Mouse (Mus musculus) spleen, adult 2 months (tissue): ENCODE measurements around the gene Tmem164. TPM values are rescaled to one million over a fixed set of nuclear protein-coding genes. Genes with fewer than 3 reads are reported as not detected.

Source experiments
- DNase-seq, 2 experiments: peaks; one replicate each; pipeline versions ENCODE4 v3.0.0 to v3.0.0-alpha.2; 2012 to 2021; ENCODE audit warnings: low spot score in 2 of 2, low read depth in 1 of 2
- H3K27ac ChIP-seq: fragments of 200-500 bp; 2 replicates; pipeline ENCODE4 v1.5.1; 2012; ENCODE audit warnings: low read length, inconsistent platforms; ENCODE audit not compliant: insufficient read depth
- H3K27me3 ChIP-seq: fragments of 200-500 bp; 2 replicates; pipeline ENCODE4 v1.6.1; 2012; ENCODE audit warnings: mild to moderate bottlenecking, moderate library complexity, low read length, inconsistent platforms; ENCODE audit not compliant: control insufficient read depth, insufficient read depth
- H3K36me3 ChIP-seq: fragments of 200-500 bp; 2 replicates; pipeline ENCODE4 v1.6.1; 2012; ENCODE audit warnings: mild to moderate bottlenecking, low read length, inconsistent platforms; ENCODE audit not compliant: control insufficient read depth, insufficient read depth
- H3K4me1 ChIP-seq: fragments of 200-500 bp; 2 replicates; pipeline ENCODE4 v1.6.1; 2011; ENCODE audit warnings: inconsistent platforms; ENCODE audit not compliant: control insufficient read depth, insufficient read depth, insufficient read length
- H3K4me3 ChIP-seq: fragments of 200-500 bp; 2 replicates; pipeline ENCODE4 v1.5.1; 2011; ENCODE audit warnings: mild to moderate bottlenecking, inconsistent platforms; ENCODE audit not compliant: insufficient read depth, insufficient read length; ENCODE audit errors: extremely low read depth
- CTCF ChIP-seq: fragments of 200-500 bp; IDR thresholded peaks from 2 replicates; pipeline ENCODE4 v1.5.1; 2011; ENCODE audit warnings: mild to moderate bottlenecking, inconsistent platforms; ENCODE audit not compliant: insufficient read depth, insufficient read length, insufficient replicate concordance; ENCODE audit errors: extremely low read depth
- POLR2A ChIP-seq: fragments of 200-500 bp; IDR thresholded peaks from 2 replicates; pipeline ENCODE4 v1.6.1; 2011; ENCODE audit warnings: low read depth, low read length, inconsistent platforms
- WGBS: fragments of 180-500 bp; shearing (Covaris S2); methylation state at CpG from one replicate; pipeline ENCODE4 v1.1.7; 2018; 5-methylcytosine and 5-hydroxymethylcytosine counted together
- polyA plus RNA-seq: library from polyadenylated mRNA; depleted of rRNA; stranded (reverse); fragments of >200 nt; gene quantifications from 2 replicates; pipeline ENCODE4 v1.2.3, GENCODE M21; 2012

Tmem164 gene
- polyA plus RNA-seq, 1 experiment = 13.4 TPM

GRCm38 (mm10) chrX:142721897-142722296, 40.7 kb downstream of the Tmem164 start:
- no peak overlapping the region for H3K4me3 ChIP-seq
- WGBS = 95% methylated on average over 3 of the region's 3 CpGs
- DNase-seq = no peak
- TF ChIP-seq POLR2A (no peak), CTCF (no peak)
- no peak overlapping the region for H3K27ac ChIP-seq
- no peaks in the 10 kb centered on the region for H3K27me3 ChIP-seq
- H3K4me1 ChIP-seq = no peaks in the 10 kb centered on the region
- no peaks in the 10 kb centered on the region for H3K36me3 ChIP-seq

- H3K4me1 ChIP-seq = no peaks in the 10 kb centered on the region
- no peak overlapping the region for H3K27ac ChIP-seq
- no peaks in the 10 kb centered on the region for H3K27me3 ChIP-seq
- WGBS = 85% methylated on average over 2 of the region's 2 CpGs
- no peak overlapping the region for H3K4me3 ChIP-seq
- TF ChIP-seq POLR2A (no peak), CTCF (no peak)
- no peak for DNase-seq
- no peaks in the 10 kb centered on the region for H3K36me3 ChIP-seq
These were observed 43.0 kb downstream of the Tmem164 start for GRCm38 (mm10) chrX:142724203-142724602.

- H3K4me3 ChIP-seq = no peak overlapping the region
- no peaks in the 10 kb centered on the region for H3K36me3 ChIP-seq
- no peak for DNase-seq
- no peak for TF ChIP-seq POLR2A
- no peak for TF ChIP-seq CTCF
- H3K27me3 ChIP-seq = no peaks in the 10 kb centered on the region
- 82% methylated on average over 2 of the region's 2 CpGs for WGBS
- H3K4me1 ChIP-seq = no peaks in the 10 kb centered on the region
- no peak overlapping the region for H3K27ac ChIP-seq
These were observed 44.4 kb downstream of the Tmem164 start for GRCm38 (mm10) chrX:142725571-142725970.

GRCm38 (mm10) chrX:142726311-142726710, 45.1 kb downstream of the Tmem164 start:
- H3K27me3 ChIP-seq = no peaks in the 10 kb centered on the region
- no peak for DNase-seq
- no peaks in the 10 kb centered on the region for H3K4me1 ChIP-seq
- 88% methylated on average over 2 of the region's 2 CpGs for WGBS
- TF ChIP-seq CTCF (no peak), POLR2A (no peak)
- no peaks in the 10 kb centered on the region for H3K36me3 ChIP-seq
- H3K27ac ChIP-seq = no peak overlapping the region
- no peak overlapping the region for H3K4me3 ChIP-seq

- Histone ChIP-seq H3K4me1 (no peaks in the 10 kb centered on the region), H3K27me3 (no peaks in the 10 kb centered on the region), H3K27ac (no peak overlapping the region), H3K36me3 (no peaks in the 10 kb centered on the region), H3K4me3 (no peak overlapping the region)
- 90% methylated on average over 6 of the region's 6 CpGs for WGBS
- TF ChIP-seq CTCF = no peak
- TF ChIP-seq POLR2A = no peak
- no peak for DNase-seq
These were observed 46.6 kb downstream of the Tmem164 start for GRCm38 (mm10) chrX:142727847-142728246.

GRCm38 (mm10) chrX:142729040-142729439, 47.8 kb downstream of the Tmem164 start:
- WGBS = 83% methylated on average over 1 of the region's 1 CpGs
- no peak for DNase-seq
- TF ChIP-seq POLR2A (no peak), CTCF (no peak)
- no peaks in the 10 kb centered on the region for H3K36me3 ChIP-seq
- H3K4me3 ChIP-seq = no peak overlapping the region
- H3K27me3 ChIP-seq = no peaks in the 10 kb centered on the region
- no peaks in the 10 kb centered on the region for H3K4me1 ChIP-seq
- H3K27ac ChIP-seq = no peak overlapping the region

- Histone ChIP-seq H3K27me3 (no peaks in the 10 kb centered on the region), H3K36me3 (no peaks in the 10 kb centered on the region), H3K27ac (no peak overlapping the region), H3K4me3 (no peak overlapping the region), H3K4me1 (no peaks in the 10 kb centered on the region)
- no peak for DNase-seq
- TF ChIP-seq POLR2A (no peak), CTCF (no peak)
- 61% methylated on average over 2 of the region's 2 CpGs for WGBS
These were observed 48.3 kb downstream of the Tmem164 start for GRCm38 (mm10) chrX:142729482-142729881.
